Mouse (Mus musculus) stomach, embryonic 14.5 days (tissue): Measurements from ENCODE around the gene Etv5. TPM values are rescaled to one million over a fixed set of nuclear protein-coding genes. Genes with fewer than 3 reads are reported as not detected.

Experiments
- ATAC-seq: fragments of 200-750 bp; cut with Nextera tagmentation; 2 replicates; pipeline ENCODE4 v1.8.0; 2017; ENCODE audit warnings: low read depth, moderate TSS enrichment; ENCODE audit not compliant: insufficient number of reproducible peaks, insufficient read depth, low FRiP score
- H3K27ac ChIP-seq: fragments of 300-500 bp; sonication (generic); 2 replicates; pipeline ENCODE4 v1.5.1; 2014; ENCODE audit warnings: mild to moderate bottlenecking, low read length, moderate library complexity, mixed read lengths
- H3K27me3 ChIP-seq: fragments of 300-500 bp; sonication (generic); 2 replicates; pipeline ENCODE4 v1.6.1; 2014; ENCODE audit warnings: low read length, control low read depth, mixed read lengths; ENCODE audit not compliant: control insufficient read depth, insufficient read depth
- H3K36me3 ChIP-seq: fragments of 300-500 bp; sonication (generic); 2 replicates; pipeline ENCODE4 v1.6.1; 2014; ENCODE audit warnings: mild to moderate bottlenecking, control low read depth, low read length, moderate library complexity, mixed read lengths; ENCODE audit not compliant: control insufficient read depth, insufficient read depth
- H3K4me1 ChIP-seq: fragments of 300-500 bp; sonication (generic); 2 replicates; pipeline ENCODE4 v1.6.1; 2014; ENCODE audit warnings: low read length, control low read depth, mixed read lengths; ENCODE audit not compliant: control insufficient read depth, insufficient read depth
- H3K4me2 ChIP-seq: fragments of 300-500 bp; sonication (generic); replicated peaks from 2 replicates; pipeline ENCODE4 v1.6.1; 2014; ENCODE audit warnings: low read depth, low read length, control low read depth
- H3K4me3 ChIP-seq: fragments of 300-500 bp; sonication (generic); 2 replicates; pipeline ENCODE4 v1.5.1; 2014; ENCODE audit warnings: low read depth, low read length, control low read depth
- H3K9ac ChIP-seq: fragments of 300-500 bp; sonication (generic); replicated peaks from 2 replicates; pipeline ENCODE4 v1.6.1; 2014; ENCODE audit warnings: low read depth, mild to moderate bottlenecking, control low read depth, low read length, moderate library complexity, mixed read lengths
- H3K9me3 ChIP-seq: fragments of 300-500 bp; sonication (generic); 2 replicates; pipeline ENCODE4 v1.6.1; 2016; ENCODE audit warnings: low read depth, low read length, control low read depth; ENCODE audit not compliant: control insufficient read depth
- WGBS: fragments of 180-500 bp; shearing (Covaris S2); extraction: QIAGEN DNeasy Blood & Tissue Kit; methylation state at CpG from one replicate; pipeline ENCODE4 v1.1.7; 2014; 5-methylcytosine and 5-hydroxymethylcytosine counted together
- polyA plus RNA-seq: library from polyadenylated mRNA; unstranded; fragments of >200 nt; fragmentation: Nextera tagmentation; extraction: Ambion mirVana; gene quantifications from 2 replicates; pipeline ENCODE4 v1.2.1, GENCODE M21; 2014

The Etv5 gene
- polyA plus RNA-seq, 1 experiment from 2014 or later = 17.6 TPM

DNA sequence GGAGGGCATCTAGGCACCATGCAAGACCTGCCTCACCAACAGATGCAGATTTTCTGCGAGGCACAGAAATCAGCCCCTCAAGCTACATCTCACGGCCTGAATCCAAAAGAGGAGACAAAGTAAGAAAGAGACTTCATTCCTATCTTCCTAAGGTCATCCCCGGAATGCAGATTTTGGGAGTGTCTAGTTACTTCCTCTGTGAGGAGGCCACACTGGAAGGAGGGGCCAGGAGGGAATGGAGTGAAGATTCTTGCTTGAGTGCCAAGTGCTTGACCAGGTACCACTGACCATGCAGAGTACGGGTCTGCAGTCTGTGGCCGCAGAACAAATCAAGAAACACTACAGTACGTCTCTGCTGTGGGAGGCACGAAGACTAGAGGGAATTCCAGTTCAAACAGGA is 12.7 kb downstream of the Etv5 start:
- H3K9ac ChIP-seq = no peak overlapping the region
- H3K27me3 ChIP-seq = no peaks in the 10 kb centered on the region
- 78% methylated on average over 7 of the region's 7 CpGs for WGBS
- H3K4me1 ChIP-seq = peaks cover 17% of the 10 kb centered on the region; the same call in 1 of the 2 replicates
- H3K9me3 ChIP-seq = no peaks in the 10 kb centered on the region
- H3K27ac ChIP-seq = no peak overlapping the region
- no peak for ATAC-seq
- no peaks in the 10 kb centered on the region for H3K36me3 ChIP-seq
- H3K4me3 ChIP-seq = no peak overlapping the region
- no peak overlapping the region for H3K4me2 ChIP-seq

- no peak overlapping the region for H3K4me3 ChIP-seq
- H3K27me3 ChIP-seq = no peaks in the 10 kb centered on the region
- H3K9me3 ChIP-seq = no peaks in the 10 kb centered on the region
- no peak for ATAC-seq
- H3K9ac ChIP-seq = no peak overlapping the region
- H3K36me3 ChIP-seq = no peaks in the 10 kb centered on the region
- H3K27ac ChIP-seq = no peak overlapping the region
- 83% methylated on average over 5 of the region's 5 CpGs for WGBS
- H3K4me1 ChIP-seq = no peaks in the 10 kb centered on the region
- H3K4me2 ChIP-seq = no peak overlapping the region
Observed at GRCm38 (mm10) chr16:22422256-22422655, 17.3 kb downstream of the Etv5 start.

DNA sequence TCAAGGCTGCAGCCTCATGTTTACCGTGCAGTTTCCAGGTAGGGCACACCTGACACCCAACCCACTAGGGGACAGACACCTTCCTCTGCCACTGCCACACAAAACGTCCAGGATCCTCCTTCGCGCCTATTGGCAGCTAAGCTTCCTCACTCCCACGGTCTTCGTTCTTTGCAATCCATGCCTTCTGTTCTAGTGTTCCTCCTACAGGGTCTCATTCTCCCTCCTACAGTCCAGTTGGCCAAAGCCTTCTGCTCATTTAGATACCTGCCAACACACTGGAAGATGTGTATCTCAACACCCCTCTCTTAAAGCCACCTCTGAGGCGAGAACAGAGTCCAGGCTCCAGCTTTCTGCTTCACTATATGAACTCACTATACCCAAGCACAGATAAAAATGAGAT is 21.6 kb downstream of the Etv5 start:
- WGBS = 95% methylated on average over 7 of the region's 7 CpGs
- Histone ChIP-seq H3K9ac (no peak overlapping the region), H3K4me3 (no peak overlapping the region), H3K27ac (no peak overlapping the region), H3K27me3 (no peaks in the 10 kb centered on the region), H3K4me2 (no peak overlapping the region), H3K9me3 (no peaks in the 10 kb centered on the region), H3K4me1 (0 out of 2 replicates have a peak, but pooled peaks cover 3% of the 10 kb centered on the region), H3K36me3 (no peaks in the 10 kb centered on the region)
- no peak for ATAC-seq

- H3K4me1 ChIP-seq = 0 out of 2 replicates have a peak, but pooled peaks cover 3% of the 10 kb centered on the region
- H3K9ac ChIP-seq = no peak overlapping the region
- ATAC-seq = no peak
- H3K4me3 ChIP-seq = no peak overlapping the region
- 82% methylated on average over 8 of the region's 8 CpGs for WGBS
- no peaks in the 10 kb centered on the region for H3K9me3 ChIP-seq
- no peaks in the 10 kb centered on the region for H3K36me3 ChIP-seq
- H3K27ac ChIP-seq = no peak overlapping the region
- H3K27me3 ChIP-seq = no peaks in the 10 kb centered on the region
- H3K4me2 ChIP-seq = no peak overlapping the region
Observed at GRCm38 (mm10) chr16:22417044-22417443, 22.5 kb downstream of the Etv5 start.

- Histone ChIP-seq H3K4me2 (no peak overlapping the region), H3K36me3 (no peaks in the 10 kb centered on the region), H3K9me3 (no peaks in the 10 kb centered on the region), H3K4me3 (no peak overlapping the region), H3K27me3 (no peaks in the 10 kb centered on the region), H3K4me1 (0 out of 2 replicates have a peak, but pooled peaks cover 3% of the 10 kb centered on the region), H3K27ac (no peak overlapping the region), H3K9ac (no peak overlapping the region)
- ATAC-seq = no peak
- 62% methylated on average over 6 of the region's 6 CpGs for WGBS
Observed at GRCm38 (mm10) chr16:22416140-22416848, 23.2 kb downstream of the Etv5 start.

DNA sequence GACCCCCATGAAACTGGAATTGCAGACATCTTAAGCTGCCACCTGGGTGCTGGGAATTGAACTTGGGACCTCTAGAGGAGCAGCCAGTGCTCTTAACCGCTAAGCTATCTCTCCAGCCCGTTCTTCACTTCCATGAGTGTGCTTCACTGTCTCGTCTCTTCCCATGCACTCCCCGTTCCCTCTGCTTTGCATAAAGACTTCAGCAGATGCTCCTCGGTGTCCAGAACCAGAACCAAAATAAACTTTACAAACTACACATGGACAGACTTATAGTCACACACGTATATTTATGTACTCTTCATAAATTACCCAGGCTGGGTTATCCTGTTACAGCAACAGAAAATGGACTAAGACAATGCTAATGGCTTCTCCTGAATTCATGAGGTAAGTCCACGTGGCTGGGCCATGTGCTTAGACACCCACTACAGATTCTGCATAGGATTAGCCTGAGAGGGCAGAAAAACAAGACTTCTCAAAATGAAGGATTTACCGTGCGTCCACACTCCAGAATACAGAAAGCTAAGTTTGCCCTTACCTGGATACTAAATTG is 25.2 kb downstream of the Etv5 start:
- 85% methylated on average over 9 of the region's 9 CpGs for WGBS
- H3K9ac ChIP-seq = no peak overlapping the region
- H3K9me3 ChIP-seq = no peaks in the 10 kb centered on the region
- no peaks in the 10 kb centered on the region for H3K27me3 ChIP-seq
- no peak overlapping the region for H3K4me2 ChIP-seq
- H3K4me3 ChIP-seq = no peak overlapping the region
- no peak overlapping the region for H3K27ac ChIP-seq
- H3K36me3 ChIP-seq = no peaks in the 10 kb centered on the region
- no peak for ATAC-seq
- H3K4me1 ChIP-seq = 0 out of 2 replicates have a peak, but pooled peaks cover 3% of the 10 kb centered on the region

DNA sequence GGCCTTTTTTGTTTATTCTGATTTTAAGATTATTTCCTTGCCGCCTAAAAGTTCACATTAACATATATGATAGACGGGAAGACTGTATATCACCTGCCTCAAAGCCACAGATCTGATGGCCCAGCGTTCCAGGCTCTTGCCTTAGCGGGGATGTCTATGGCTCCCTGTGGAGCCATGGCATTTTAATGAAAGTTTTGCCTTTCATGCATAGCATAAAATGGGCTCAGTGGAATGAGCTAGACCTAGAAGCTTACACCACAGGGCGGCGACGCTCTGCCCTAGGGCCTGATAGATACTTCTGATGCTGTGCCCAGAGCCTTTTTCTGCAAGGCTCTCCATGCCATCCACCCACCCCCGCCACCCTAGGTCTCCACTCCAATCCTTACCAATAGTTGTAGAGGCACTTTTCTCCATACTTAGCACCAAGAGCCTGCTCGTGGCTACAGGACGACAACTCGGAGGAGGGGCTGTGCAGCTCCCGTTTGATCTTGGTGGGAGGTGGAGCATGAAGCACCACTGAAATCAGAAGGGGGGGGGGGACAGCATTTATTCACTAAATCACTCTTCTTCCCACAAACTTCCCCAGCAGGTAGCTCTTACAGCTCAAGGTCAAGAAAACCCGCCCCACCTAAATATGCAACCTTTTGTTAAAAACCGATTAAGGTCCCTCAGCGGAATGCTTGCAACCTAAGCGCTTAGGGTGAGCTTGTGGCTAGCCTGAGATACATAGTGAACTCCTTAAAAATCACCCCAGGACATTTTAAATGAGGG is 26.9 kb downstream of the Etv5 start:
- 63% methylated on average over 16 of the region's 16 CpGs for WGBS
- H3K27me3 ChIP-seq = no peaks in the 10 kb centered on the region
- 0 out of 2 replicates have a peak, but pooled peaks cover 3% of the 10 kb centered on the region for H3K4me1 ChIP-seq
- H3K4me3 ChIP-seq = no peak overlapping the region
- no peak overlapping the region for H3K4me2 ChIP-seq
- H3K9ac ChIP-seq = no peak overlapping the region
- ATAC-seq = no peak
- no peak overlapping the region for H3K27ac ChIP-seq
- no peaks in the 10 kb centered on the region for H3K9me3 ChIP-seq
- H3K36me3 ChIP-seq = no peaks in the 10 kb centered on the region

GRCm38 (mm10) chr16:22411764-22412163 is 27.8 kb downstream of the Etv5 start:
- Histone ChIP-seq H3K9me3 (no peaks in the 10 kb centered on the region), H3K27me3 (no peaks in the 10 kb centered on the region), H3K4me1 (0 out of 2 replicates have a peak, but pooled peaks cover 3% of the 10 kb centered on the region), H3K36me3 (no peaks in the 10 kb centered on the region), H3K9ac (no peak overlapping the region), H3K27ac (no peak overlapping the region), H3K4me2 (no peak overlapping the region), H3K4me3 (no peak overlapping the region)
- WGBS = 55% methylated on average over 11 of the region's 11 CpGs
- no peak for ATAC-seq
